ENCODE assay signal across 11 mouse cellular contexts in genomic region chr11:69683576-69683975, GRCm38 (mm10). TPM values are rescaled to one million over a fixed set of nuclear protein-coding genes. Genes with fewer than 3 reads are reported as not detected.
DNase-seq lines count a peak whose midpoint lies in the region; ATAC-seq and TF ChIP-seq lines count a peak whose summit lies in the region.
"Had no signal": no experiment of that assay in that cellular context is flagged by ENCODE, and none has a peak within 500 bp of the region (broad histone marks: within the 10 kb centered on the region; RNA-seq: fewer than 3 reads in every experiment).

No protein-coding gene starts in this region.

- H3K4me2 ChIP-seq in heart, embryonic 13.5 days, result no peak overlapping the region
- H3K4me2 ChIP-seq in limb, embryonic 13.5 days (replicated peaks), result peak overlapping the region; percentile 95

- peak overlapping the region; percentile 57; the same call in 1 of the 2 replicates for H3K27ac ChIP-seq in heart, embryonic 13.5 days (replicated peaks)
- peak overlapping the region; percentile 59 for H3K27ac ChIP-seq in testis, adult 2 months (ENCODE audit: control insufficient read depth, insufficient read depth, low read depth, low read length)
- peak overlapping the region; percentile 95 for H3K27ac ChIP-seq in limb, embryonic 13.5 days
- H3K27ac ChIP-seq: liver, embryonic 14.5 days had no signal

- no peak for DNase-seq in heart, postnatal 10 days
- DNase-seq in testis, postnatal 14 days (ENCODE audit: low spot score), result no peak
- no peak for DNase-seq in right cerebral cortex, postnatal 36 days (ENCODE audit: low spot score in 2 of 2)
- no peak for DNase-seq in ovary, postnatal 10 days (ENCODE audit: low spot score)
- no peak for DNase-seq in adrenal gland, postnatal 36 days
- DNase-seq: thymus, postnatal 36 days had no signal

- no peak for ATAC-seq in heart, embryonic 13.5 days (ENCODE audit: extremely low read depth, insufficient number of reproducible peaks, low FRiP score, low TSS enrichment)
- no peak for ATAC-seq in limb, embryonic 13.5 days (ENCODE audit: low FRiP score, low read depth)

- H3K27me3 ChIP-seq in heart, embryonic 13.5 days (replicated peaks), result no peaks in the 10 kb centered on the region
- H3K27me3 ChIP-seq in testis, adult 2 months (ENCODE audit: control insufficient read depth, insufficient read depth, low read length), result no peaks in the 10 kb centered on the region
- H3K27me3 ChIP-seq in limb, embryonic 13.5 days, result no peaks in the 10 kb centered on the region

- H3K4me3 ChIP-seq in heart, embryonic 13.5 days, result no peak overlapping the region
- no peak overlapping the region for H3K4me3 ChIP-seq in testis, adult 2 months (ENCODE audit: control insufficient read depth, low read depth, low read length)
- no peak overlapping the region for H3K4me3 ChIP-seq in limb, embryonic 13.5 days

- intact Hi-C loops in heart, postnatal 10 days (cut with DNase I), result loop anchor here (1.0 kb wide), 1 partner anchor 73 kb away; no protein-coding TSS in a partner anchor

- TF ChIP-seq CTCF in testis, adult 2 months (IDR thresholded peaks at IDR 0.05; ENCODE audit: control insufficient read depth, insufficient read depth, insufficient replicate concordance, low read depth, low read length), result no peak

- peaks cover 19% of the 10 kb centered on the region for H3K36me3 ChIP-seq in heart, embryonic 13.5 days
- no peaks in the 10 kb centered on the region for H3K36me3 ChIP-seq in testis, adult 2 months (ENCODE audit: control insufficient read depth, insufficient read depth, low read length)
- peaks cover 18% of the 10 kb centered on the region for H3K36me3 ChIP-seq in limb, embryonic 13.5 days

- TF ChIP-seq POLR2A in testis, adult 2 months (IDR thresholded peaks at IDR 0.05; ENCODE audit: control insufficient read depth, low read depth, low read length), result no peak

- no peaks in the 10 kb centered on the region for H3K9me3 ChIP-seq in heart, embryonic 13.5 days
- no peaks in the 10 kb centered on the region for H3K9me3 ChIP-seq in limb, embryonic 13.5 days

- peaks cover 57% of the 10 kb centered on the region for H3K4me1 ChIP-seq in heart, embryonic 13.5 days
- H3K4me1 ChIP-seq in testis, adult 2 months (ENCODE audit: control insufficient read depth, insufficient read depth, low read length), result peaks cover 9% of the 10 kb centered on the region
- H3K4me1 ChIP-seq in limb, embryonic 13.5 days, result peaks cover 60% of the 10 kb centered on the region

- H3K9ac ChIP-seq in heart, embryonic 13.5 days, result peak overlapping the region; percentile 69
- H3K9ac ChIP-seq in limb, embryonic 13.5 days, result peak overlapping the region; percentile 9; the same call in 1 of the 2 replicates
- H3K9ac ChIP-seq: liver, embryonic 14.5 days had no signal

- WGBS in heart, embryonic 13.5 days, result 71% methylated on average over 7 of the region's 7 CpGs
- WGBS in limb, embryonic 13.5 days, result 77% methylated on average over 7 of the region's 7 CpGs

RNA-seq across cellular contexts. Expression of gene Senp3, which starts 1.7 kb away (rescaled TPM):
- 59.2 and 63.5 TPM in 2 replicates for polyA plus RNA-seq in heart, embryonic 13.5 days (2015; fragmentation: Nextera tagmentation; extraction: Ambion mirVana)
- 10 to 100 TPM; 48.9 to 49.6 TPM for total RNA-seq in heart, postnatal 10 days (2021)
- polyA plus RNA-seq in testis, adult 2 months (2012; rRNA removed), result 54.7 and 67.6 TPM in 2 replicates
- 123 and 125 TPM in 2 replicates for polyA plus RNA-seq in limb, embryonic 13.5 days (2015; fragmentation: Nextera tagmentation; extraction: Ambion mirVana)
- total RNA-seq in adrenal gland, postnatal 36 days (2021), result 10 to 100 TPM; 70.6 to 80.4 TPM

RNA-seq across cellular contexts. Expression of gene Tnfsf13, which starts 2.0 kb away (rescaled TPM):
- 0.23 and 0.38 TPM in 2 replicates for polyA plus RNA-seq in heart, embryonic 13.5 days (2015; fragmentation: Nextera tagmentation; extraction: Ambion mirVana)
- 1 to 10 TPM; 2.1 to 2.4 TPM for total RNA-seq in heart, postnatal 10 days (2021)
- 4.2 and 5.6 TPM in 2 replicates for polyA plus RNA-seq in testis, adult 2 months (2012; rRNA removed)
- polyA plus RNA-seq in limb, embryonic 13.5 days (2015; fragmentation: Nextera tagmentation; extraction: Ambion mirVana), result 0.33 TPM in 1 of 2 replicates, not detected in the other
- 1 to 10 TPM; 1.7 to 2.5 TPM for total RNA-seq in adrenal gland, postnatal 36 days (2021)
- polyA plus RNA-seq: heart, embryonic 11.5 days had no signal

RNA-seq across cellular contexts. Expression of gene Eif4a1, which starts 11.4 kb away (rescaled TPM):
- polyA plus RNA-seq in heart, embryonic 13.5 days (2015; fragmentation: Nextera tagmentation; extraction: Ambion mirVana), result 372 and 373 TPM in 2 replicates
- 100 to 1,000 TPM; 389 to 397 TPM for total RNA-seq in heart, postnatal 10 days (2021)
- 166 and 210 TPM in 2 replicates for polyA plus RNA-seq in testis, adult 2 months (2012; rRNA removed)
- 560 and 570 TPM in 2 replicates for polyA plus RNA-seq in limb, embryonic 13.5 days (2015; fragmentation: Nextera tagmentation; extraction: Ambion mirVana)
- 100 to 1,000 TPM; 678 to 712 TPM for total RNA-seq in adrenal gland, postnatal 36 days (2021)

RNA-seq across cellular contexts. Expression of gene Tnfsf12, which starts 12.1 kb away (rescaled TPM):
- 4.7 and 5.7 TPM in 2 replicates for polyA plus RNA-seq in heart, embryonic 13.5 days (2015; fragmentation: Nextera tagmentation; extraction: Ambion mirVana)
- total RNA-seq in heart, postnatal 10 days (2021), result 10 to 100 TPM; 19.6 to 20.3 TPM
- polyA plus RNA-seq in testis, adult 2 months (2012; rRNA removed), result 2.9 and 3.3 TPM in 2 replicates
- polyA plus RNA-seq in limb, embryonic 13.5 days (2015; fragmentation: Nextera tagmentation; extraction: Ambion mirVana), result 5.9 and 8.0 TPM in 2 replicates
- total RNA-seq in adrenal gland, postnatal 36 days (2021), result 10 to 100 TPM; 21.5 to 22.9 TPM

RNA-seq across cellular contexts. Expression of gene Tnfsfm13, which starts 12.3 kb away (rescaled TPM):
- polyA plus RNA-seq in heart, embryonic 13.5 days (2015; fragmentation: Nextera tagmentation; extraction: Ambion mirVana), result 3.3 and 3.4 TPM in 2 replicates
- 1 to 10 TPM; 5.1 to 5.2 TPM for total RNA-seq in heart, postnatal 10 days (2021)
- 1.3 and 1.9 TPM in 2 replicates for polyA plus RNA-seq in testis, adult 2 months (2012; rRNA removed)
- polyA plus RNA-seq in limb, embryonic 13.5 days (2015; fragmentation: Nextera tagmentation; extraction: Ambion mirVana), result 3.7 and 4.4 TPM in 2 replicates
- total RNA-seq in adrenal gland, postnatal 36 days (2021), result 1 to 10 TPM; 4.0 to 4.9 TPM
